Mouse (Mus musculus): Measurements from ENCODE around the gene Agtrap.

- peak; percentile 37; the same call in 1 of the 2 replicates for TF ChIP-seq CTCF (IDR thresholded peaks at IDR 0.05; ENCODE audit: borderline replicate concordance, control insufficient read depth, extremely low read depth, insufficient read depth, low read length, poor library complexity)
- TF ChIP-seq POLR2A (IDR thresholded peaks at IDR 0.05; ENCODE audit: control insufficient read depth, extremely low read depth, insufficient read depth, low read length, poor library complexity) = no peak
Observed at GRCm38 (mm10) chr4:148097936-148098335, 10.1 kb upstream of the Agtrap start.

Data from thymus, adult 2 months (tissue).